Mouse (Mus musculus) C3H10T1/2 (cell line): ENCODE measurements around the gene Olfr1279. TPM values are rescaled to one million over a fixed set of nuclear protein-coding genes. Genes with fewer than 3 reads are reported as not detected.

ENCODE experiments used
- polyA plus RNA-seq, 2 experiments: library from polyadenylated mRNA; unstranded; fragments of >200 nt; fragmentation: generic; extraction: Trizol; gene quantifications; one replicate each; pipeline ENCODE4 v1.2.1; 2012; ENCODE audit warnings: missing spikeins in 2 of 2

Olfr1279 gene
- not detected for polyA plus RNA-seq

DNA sequence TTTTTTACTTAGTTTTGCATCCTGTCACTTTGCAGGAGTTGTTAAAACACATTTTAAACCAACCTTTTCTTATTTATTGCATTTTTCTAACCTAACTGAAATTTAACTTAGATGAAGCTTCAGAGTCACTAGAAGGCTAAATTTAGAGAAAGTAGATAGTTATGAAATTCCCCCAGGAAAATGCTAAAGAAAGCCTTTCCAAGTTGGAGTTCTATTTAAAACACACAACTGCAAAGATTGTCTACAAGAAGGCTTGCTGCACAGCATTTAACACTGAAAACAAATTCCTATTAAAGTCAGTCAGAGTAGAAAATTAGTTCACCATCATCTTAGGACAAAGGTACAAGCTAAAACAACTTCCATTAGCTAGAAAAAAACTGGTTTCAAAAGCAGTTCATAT lies at the start of gene Olfr1279:
TSS of gene Olfr1279 (plus strand) at position 262 of the 400 bp plus-strand sequence.

DNA sequence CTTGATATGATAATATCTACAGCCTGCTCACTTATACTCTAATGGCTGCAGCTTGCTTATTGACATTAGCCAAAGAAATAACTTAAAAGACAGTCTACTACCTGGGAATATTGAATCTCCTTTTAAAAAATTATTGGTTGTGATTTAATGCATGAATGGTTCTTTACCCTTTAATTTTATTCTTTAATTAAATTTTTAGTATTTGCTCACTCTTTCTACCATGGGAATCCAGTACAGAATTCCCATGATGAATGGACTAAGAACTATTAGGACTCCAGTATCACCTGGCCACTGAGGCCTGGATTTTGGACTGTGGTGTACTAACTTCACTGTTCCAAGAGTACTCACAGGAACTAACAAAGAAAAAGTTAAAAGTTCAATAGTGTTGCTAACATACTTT lies 46.2 kb upstream of the Olfr1279 start, which contains the start of gene Olfr1276:
TSS of gene Olfr1276 (plus strand) at position 301 of the 400 bp plus-strand sequence.

DNA sequence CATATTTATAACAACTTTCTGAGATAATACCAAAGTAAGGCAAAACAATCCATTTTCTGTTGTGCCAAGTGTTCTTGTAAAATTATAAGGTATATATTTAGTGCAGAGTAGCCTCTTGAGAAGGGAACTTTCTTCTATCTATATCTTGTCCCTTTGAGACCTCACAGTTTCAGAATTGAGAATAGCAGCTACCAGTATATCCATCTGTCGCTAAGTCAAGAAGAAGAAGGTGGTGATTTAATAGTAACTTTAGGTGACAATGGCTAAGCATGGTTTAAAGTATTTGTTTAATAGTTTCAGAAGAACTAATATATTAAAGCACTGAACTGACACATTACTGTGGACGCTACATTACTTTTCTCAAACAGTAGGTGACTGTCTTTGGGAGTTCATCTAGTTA lies 26.4 kb upstream of the Olfr1279 start, which contains the start of gene Olfr1277:
TSS of gene Olfr1277 (minus strand) at position 101 of the 400 bp plus-strand sequence.

DNA sequence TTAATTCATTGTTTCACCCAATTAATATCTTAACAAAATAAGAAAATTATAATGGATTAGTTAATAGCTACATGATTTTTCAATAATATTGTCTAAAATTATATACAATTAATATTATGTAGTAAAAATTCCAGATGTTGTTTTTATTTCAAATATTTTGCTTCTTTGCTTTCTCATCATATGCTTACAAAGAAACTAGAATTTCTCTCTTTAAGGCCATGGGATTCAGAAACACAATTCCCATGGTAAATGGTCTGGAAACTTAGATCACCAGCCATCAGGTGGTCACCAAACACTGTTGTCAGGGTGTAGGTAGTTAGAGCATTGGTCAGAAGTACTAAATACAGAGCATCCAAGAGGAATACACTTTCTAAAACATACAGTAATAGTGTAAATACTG lies 10.6 kb upstream of the Olfr1279 start, which contains the start of gene Olfr1278:
TSS of gene Olfr1278 (plus strand) at position 301 of the 400 bp plus-strand sequence.

DNA sequence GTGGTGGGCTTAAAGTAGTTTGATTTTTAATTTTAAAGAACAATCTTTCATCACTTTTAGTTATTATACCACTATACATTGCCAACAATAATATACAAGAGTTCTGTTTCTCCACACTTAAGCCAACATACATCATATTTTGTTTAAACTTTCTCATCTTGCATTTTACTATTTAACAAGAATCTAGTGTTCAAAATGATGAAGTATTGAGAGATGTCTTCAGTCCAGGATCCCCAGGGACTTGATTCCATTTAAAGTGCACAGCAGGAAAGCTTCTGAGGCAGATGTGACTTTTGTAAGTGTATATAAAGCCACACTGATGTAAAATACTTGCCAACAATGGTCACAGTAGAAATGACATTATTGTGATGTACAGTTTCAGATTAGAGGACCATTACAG lies 13.3 kb downstream of the Olfr1279 start, which contains the start of gene Olfr1280:
TSS of gene Olfr1280 (plus strand) at position 301 of the 400 bp plus-strand sequence.

DNA sequence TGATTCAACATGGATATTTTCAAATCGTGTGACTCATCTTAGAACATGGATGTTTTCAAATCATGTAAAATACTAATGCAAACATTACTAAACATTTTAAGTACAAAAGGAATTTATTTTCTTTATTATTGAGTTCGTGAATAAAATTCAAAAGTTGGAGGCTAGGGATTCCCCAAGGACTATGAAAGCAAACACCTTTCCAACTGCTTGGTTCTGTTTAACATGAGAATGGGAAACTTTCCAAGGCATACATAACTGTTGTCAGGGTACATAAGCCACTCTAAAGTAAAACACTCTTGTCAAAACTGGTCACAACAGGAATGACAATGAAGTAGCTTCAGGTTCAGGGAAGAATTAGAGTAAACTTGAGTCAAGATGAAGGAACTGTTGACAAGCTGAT lies 25.8 kb downstream of the Olfr1279 start, which contains the start of gene Olfr1281:
TSS of gene Olfr1281 (plus strand) at position 301 of the 400 bp plus-strand sequence.

DNA sequence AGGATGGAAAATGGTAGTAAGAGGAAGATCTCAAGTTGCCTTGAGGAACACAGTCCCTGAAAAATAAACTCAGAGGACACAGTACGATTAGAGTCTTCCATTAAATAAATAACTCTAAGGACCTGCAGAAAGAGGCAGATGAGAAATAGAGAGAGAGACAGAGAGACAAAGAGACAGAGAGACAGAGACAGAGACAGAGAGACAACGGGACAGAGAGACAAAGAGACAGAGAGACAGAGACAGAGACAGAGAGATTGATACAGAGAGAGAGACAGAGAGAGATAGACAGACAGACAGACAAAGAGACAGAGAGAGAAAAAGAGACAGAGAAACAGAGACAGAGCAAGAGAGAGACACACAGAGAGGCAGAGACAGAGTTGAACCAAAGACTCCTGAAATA lies 35.5 kb downstream of the Olfr1279 start, which contains the start of gene Olfr1282:
TSS of gene Olfr1282 (minus strand) at position 101 of the 400 bp plus-strand sequence.

Other genes with a start within 250 kb of the Olfr1279 start
- gene Gm13941, start 194.7 kb upstream of the Olfr1279 start, polyA plus RNA-seq: not detected
- not detected for gene Gm15130, start 147.7 kb upstream of the Olfr1279 start, polyA plus RNA-seq
- gene 4930430A15Rik, start 71.0 kb upstream of the Olfr1279 start, polyA plus RNA-seq: not detected
- gene Olfr1275, start 65.3 kb upstream of the Olfr1279 start, polyA plus RNA-seq: not detected
- gene Olfr1276, start 46.1 kb upstream of the Olfr1279 start, polyA plus RNA-seq: not detected
- not detected for gene Olfr1277, start 26.5 kb upstream of the Olfr1279 start, polyA plus RNA-seq
- gene Olfr1278, start 10.5 kb upstream of the Olfr1279 start, polyA plus RNA-seq: not detected
- not detected for gene Olfr1280, start 13.4 kb downstream of the Olfr1279 start, polyA plus RNA-seq
- gene Olfr1281, start 25.9 kb downstream of the Olfr1279 start, polyA plus RNA-seq: not detected
- not detected for gene Olfr1282, start 35.4 kb downstream of the Olfr1279 start, polyA plus RNA-seq
- not detected for gene Olfr1283, start 66.2 kb downstream of the Olfr1279 start, polyA plus RNA-seq
- gene Olfr1284, start 74.9 kb downstream of the Olfr1279 start, polyA plus RNA-seq: not detected
- not detected for gene Olfr1286, start 122.5 kb downstream of the Olfr1279 start, polyA plus RNA-seq
- not detected for gene Olfr1287, start 148.5 kb downstream of the Olfr1279 start, polyA plus RNA-seq
- gene Olfr1288, start 173.5 kb downstream of the Olfr1279 start, polyA plus RNA-seq: not detected
- not detected for gene Olfr1289, start 180.2 kb downstream of the Olfr1279 start, polyA plus RNA-seq
- gene Olfr1290, start 193.2 kb downstream of the Olfr1279 start, polyA plus RNA-seq: not detected
- gene Olfr1291-ps1, start 196.5 kb downstream of the Olfr1279 start, polyA plus RNA-seq: not detected
- gene Olfr1293-ps, start 224.6 kb downstream of the Olfr1279 start, polyA plus RNA-seq: not detected
- gene Olfr1294, start 239.7 kb downstream of the Olfr1279 start, polyA plus RNA-seq: not detected